Mouse (Mus musculus): ENCODE measurements at regions not wholly inside any gene's neighbourhood (a gene's known extent, or its start where the extent isn't known, plus 50 kb on each side); places are given as distances from the start of the nearest gene placed in this dataset.

GRCm38 (mm10) chr13:80954059-80954645, 71.0 kb downstream of the Arrdc3 start:
- no peak for TF ChIP-seq CTCF (IDR thresholded peaks at IDR 0.05; ENCODE audit: low read depth)
- no peak for TF ChIP-seq EP300 (optimal IDR thresholded peaks at IDR 0.05)
